Comparison of ENCODE assay signal across 18 mouse cellular contexts in genomic region chr8:121227756-121228155, GRCm38 (mm10).
DNase-seq lines count a peak whose midpoint lies in the region; ATAC-seq and TF ChIP-seq lines count a peak whose summit lies in the region.
"Had no signal": no experiment of that assay in that cellular context is flagged by ENCODE, and none has a peak within 500 bp of the region (broad histone marks: within the 10 kb centered on the region; RNA-seq: fewer than 3 reads in every experiment).

No protein-coding gene starts in this region.

- no peak overlapping the region for H3K4me2 ChIP-seq in forebrain, postnatal 0 days (ENCODE audit: low read depth)
- no peak overlapping the region for H3K4me2 ChIP-seq in forebrain, embryonic 12.5 days
- H3K4me2 ChIP-seq: lung, embryonic 14.5 days had no signal

- no peaks in the 10 kb centered on the region for H3K9me3 ChIP-seq in forebrain, postnatal 0 days (ENCODE audit: low read length)
- H3K9me3 ChIP-seq in forebrain, embryonic 12.5 days = no peaks in the 10 kb centered on the region
- peaks cover 94% of the 10 kb centered on the region for H3K9me3 ChIP-seq in G1E (replicated peaks)
- no peaks in the 10 kb centered on the region for H3K9me3 ChIP-seq in midbrain, embryonic 10.5 days (replicated peaks)
- H3K9me3 ChIP-seq: hindbrain, embryonic 10.5 days; megakaryocyte, embryonic 14.5 days had no signal

- ATAC-seq in forebrain, postnatal 0 days = peak; percentile 58
- no peak for ATAC-seq in forebrain, embryonic 12.5 days (ENCODE audit: low FRiP score)
- ATAC-seq in G1E (ENCODE audit: extremely low read depth, insufficient number of reproducible peaks, low FRiP score, poor library complexity, severe bottlenecking) = no peak
- peak; percentile 82 for ATAC-seq in frontal cortex, adult (ENCODE audit: low TSS enrichment)
- ATAC-seq: forebrain, embryonic 16.5 days; intestine, embryonic 16.5 days had no signal

- no peaks in the 10 kb centered on the region for H3K36me3 ChIP-seq in forebrain, postnatal 0 days (ENCODE audit: insufficient read depth)
- H3K36me3 ChIP-seq in forebrain, embryonic 12.5 days (replicated peaks) = no peaks in the 10 kb centered on the region
- H3K36me3 ChIP-seq in G1E (replicated peaks) = no peaks in the 10 kb centered on the region
- H3K36me3 ChIP-seq in midbrain, embryonic 10.5 days = no peaks in the 10 kb centered on the region
- H3K36me3 ChIP-seq: hindbrain, embryonic 10.5 days had no signal

- WGBS in forebrain, postnatal 0 days = 74% methylated on average over 18 of the region's 18 CpGs
- WGBS in forebrain, embryonic 12.5 days = 81% methylated on average over 18 of the region's 18 CpGs
- 89% methylated on average over 18 of the region's 18 CpGs for WGBS in midbrain, embryonic 10.5 days

- DNase-seq in forebrain, postnatal 0 days = no peak
- DNase-seq in G1E (ENCODE audit: low spot score) = no peak
- DNase-seq in layer of hippocampus, postnatal 14 days (ENCODE audit: low spot score in 2 of 2) = peak; percentile 49 to 56
- no peak for DNase-seq in lung, postnatal 4 days
- no peak for DNase-seq in lung, postnatal 36 days
- no peak for DNase-seq in midbrain, embryonic 10.5 days (ENCODE audit: low spot score)
- DNase-seq: adrenal gland, adult 2 months; cerebellum, adult 9-10 months; gastrocnemius, postnatal 25 days; liver; lung, embryonic 14.5 days; thymus, postnatal 4 days had no signal

- H3K27ac ChIP-seq in forebrain, postnatal 0 days (ENCODE audit: low read depth, low read length) = no peak overlapping the region
- no peak overlapping the region for H3K27ac ChIP-seq in forebrain, embryonic 12.5 days
- H3K27ac ChIP-seq in midbrain, embryonic 10.5 days (replicated peaks) = no peak overlapping the region
- H3K27ac ChIP-seq: hindbrain, embryonic 10.5 days had no signal

- H3K4me1 ChIP-seq in forebrain, postnatal 0 days (ENCODE audit: insufficient read depth) = no peaks in the 10 kb centered on the region
- H3K4me1 ChIP-seq in forebrain, embryonic 12.5 days = peaks cover 5% of the 10 kb centered on the region; the same call in 1 of the 2 replicates
- H3K4me1 ChIP-seq in G1E (ENCODE audit: insufficient read depth, low read depth, low read length) = no peaks in the 10 kb centered on the region
- H3K4me1 ChIP-seq in midbrain, embryonic 10.5 days = peaks cover 24% of the 10 kb centered on the region

- H3K27me3 ChIP-seq in forebrain, postnatal 0 days (ENCODE audit: insufficient read depth, low read length) = no peaks in the 10 kb centered on the region
- peaks cover 11% of the 10 kb centered on the region; the same call in 1 of the 2 replicates for H3K27me3 ChIP-seq in forebrain, embryonic 12.5 days
- H3K27me3 ChIP-seq in G1E (ENCODE audit: insufficient read depth, low read length) = no peaks in the 10 kb centered on the region; the same call in 1 of the 2 replicates
- peaks cover 17% of the 10 kb centered on the region; the same call in 1 of the 2 replicates for H3K27me3 ChIP-seq in midbrain, embryonic 10.5 days (ENCODE audit: low read depth, poor library complexity, severe bottlenecking)

- no peak overlapping the region for H3K4me3 ChIP-seq in forebrain, postnatal 0 days (ENCODE audit: low read depth, low read length)
- H3K4me3 ChIP-seq in forebrain, embryonic 12.5 days (replicated peaks) = no peak overlapping the region
- H3K4me3 ChIP-seq in G1E (ENCODE audit: low read depth, low read length) = peak overlapping the region; percentile 20; the same call in 1 of the 2 replicates
- no peak overlapping the region for H3K4me3 ChIP-seq in midbrain, embryonic 10.5 days
- H3K4me3 ChIP-seq: hindbrain, embryonic 10.5 days; megakaryocyte, embryonic 14.5 days had no signal

- no peak for TF ChIP-seq CTCF in forebrain, postnatal 0 days (IDR thresholded peaks at IDR 0.05; ENCODE audit: low read depth)
- TF ChIP-seq CTCF in G1E (IDR thresholded peaks at IDR 0.05; ENCODE audit: low read depth, low read length) = no peak

- no peak overlapping the region for H3K9ac ChIP-seq in forebrain, postnatal 0 days
- H3K9ac ChIP-seq in forebrain, embryonic 12.5 days = no peak overlapping the region
- H3K9ac ChIP-seq: lung, embryonic 14.5 days had no signal

Comparison
In these comparisons a context has a peak if more than half of its experiments do, and no peak if none do; other contexts are left out.
1. ATAC-seq: peak in forebrain, postnatal 0 days (single experiment) and frontal cortex, adult (single experiment); none in forebrain, embryonic 12.5 days (single experiment) and G1E (single experiment).
2. DNase-seq: peak in layer of hippocampus, postnatal 14 days (2 of 2); none in forebrain, postnatal 0 days (single experiment), G1E (single experiment), lung, postnatal 4 days (0 of 2), lung, postnatal 36 days (single experiment) and midbrain, embryonic 10.5 days (single experiment).